Mouse (Mus musculus): ENCODE results near the gene Nptx1. TPM values are rescaled to one million over a fixed set of nuclear protein-coding genes. Genes with fewer than 3 reads are reported as not detected.

Nptx1 gene
- polyA plus RNA-seq, 1 experiment: 9.3 TPM

GRCm38 (mm10) chr11:119521920-119522710 is 25.4 kb downstream of the Nptx1 start:
- Histone ChIP-seq H3K27me3 (ENCODE audit: control insufficient read depth, insufficient read depth, insufficient read length) (no peaks in the 10 kb centered on the region), H3K79me2 (ENCODE audit: control insufficient read depth, insufficient read depth) (no peaks in the 10 kb centered on the region), H3K4me3 (no peak overlapping the region), H3K36me3 (ENCODE audit: control insufficient read depth, insufficient read depth) (no peaks in the 10 kb centered on the region), H3ac (ENCODE audit: control insufficient read depth, insufficient read length) (no peak overlapping the region), H3K4me2 (ENCODE audit: low read depth) (no peak overlapping the region)
- TF ChIP-seq MYOD1 (IDR thresholded peaks at IDR 0.05; ENCODE audit: control insufficient read depth in 1 of 3, insufficient read length in 2 of 3, low read depth in 2 of 3) (no peak), POLR2A (IDR thresholded peaks at IDR 0.05; ENCODE audit: insufficient read length, low read depth) (no peak), CEBPB (IDR thresholded peaks at IDR 0.05; ENCODE audit: insufficient read depth, poor library complexity, severe bottlenecking) (no peak), REST (IDR thresholded peaks at IDR 0.05; ENCODE audit: insufficient read depth, insufficient read length) (no peak), E2F4 (IDR thresholded peaks at IDR 0.05; ENCODE audit: insufficient read depth) (no peak), USF1 (IDR thresholded peaks at IDR 0.05; ENCODE audit: low read depth) (no peak), SRF (IDR thresholded peaks at IDR 0.05; ENCODE audit: control insufficient read depth, insufficient read length, low read depth) (no peak), TCF12 (IDR thresholded peaks at IDR 0.05; ENCODE audit: insufficient read depth, poor library complexity, severe bottlenecking) (no peak), MAX (IDR thresholded peaks at IDR 0.05; ENCODE audit: low read depth) (no peak), TCF3 (IDR thresholded peaks at IDR 0.05; ENCODE audit: insufficient read length, low read depth) (no peak)

DNA sequence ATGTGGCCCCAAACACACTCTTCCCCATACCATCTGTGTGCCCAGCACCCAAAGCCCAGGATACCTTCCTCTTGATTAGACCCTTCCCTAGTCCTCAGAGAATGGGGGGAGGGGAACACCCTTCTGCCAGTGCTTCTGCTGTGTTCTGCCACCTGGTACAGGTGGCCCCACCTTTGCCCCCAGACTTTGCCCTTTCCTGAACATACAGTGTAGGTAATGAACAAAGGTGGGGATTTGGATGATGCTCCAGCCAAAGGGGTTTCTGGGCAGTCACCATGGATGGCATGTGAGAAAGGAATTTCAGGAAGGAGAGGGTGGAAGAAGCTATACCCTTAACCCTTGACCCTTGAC is 26.9 kb downstream of the Nptx1 start:
- Histone ChIP-seq H3K4me2 (ENCODE audit: low read depth) (no peak overlapping the region), H3ac (ENCODE audit: control insufficient read depth, insufficient read length) (no peak overlapping the region), H3K27me3 (ENCODE audit: control insufficient read depth, insufficient read depth, insufficient read length) (no peaks in the 10 kb centered on the region), H3K79me2 (ENCODE audit: control insufficient read depth, insufficient read depth) (no peaks in the 10 kb centered on the region), H3K4me3 (no peak overlapping the region), H3K36me3 (ENCODE audit: control insufficient read depth, insufficient read depth) (no peaks in the 10 kb centered on the region)
- TF ChIP-seq TCF3 (IDR thresholded peaks at IDR 0.05; ENCODE audit: insufficient read length, low read depth) (no peak), E2F4 (IDR thresholded peaks at IDR 0.05; ENCODE audit: insufficient read depth) (no peak), SRF (IDR thresholded peaks at IDR 0.05; ENCODE audit: control insufficient read depth, insufficient read length, low read depth) (no peak), REST (IDR thresholded peaks at IDR 0.05; ENCODE audit: insufficient read depth, insufficient read length) (no peak), TCF12 (IDR thresholded peaks at IDR 0.05; ENCODE audit: insufficient read depth, poor library complexity, severe bottlenecking) (no peak), POLR2AphosphoS2 (IDR thresholded peaks at IDR 0.05; ENCODE audit: insufficient read length, low read depth) (no peak), USF1 (IDR thresholded peaks at IDR 0.05; ENCODE audit: low read depth) (no peak), POLR2A (IDR thresholded peaks at IDR 0.05; ENCODE audit: insufficient read length, low read depth) (no peak), MYOG (IDR thresholded peaks at IDR 0.05; ENCODE audit: control insufficient read depth in 1 of 3, insufficient read depth in 1 of 3, insufficient read length in 2 of 3, low read depth in 2 of 3) (no peak), MYOD1 (IDR thresholded peaks at IDR 0.05; ENCODE audit: control insufficient read depth in 1 of 3, insufficient read length in 2 of 3, low read depth in 2 of 3) (no peak), MAX (IDR thresholded peaks at IDR 0.05; ENCODE audit: low read depth) (no peak), CEBPB (IDR thresholded peaks at IDR 0.05; ENCODE audit: insufficient read depth, poor library complexity, severe bottlenecking) (no peak)

DNA sequence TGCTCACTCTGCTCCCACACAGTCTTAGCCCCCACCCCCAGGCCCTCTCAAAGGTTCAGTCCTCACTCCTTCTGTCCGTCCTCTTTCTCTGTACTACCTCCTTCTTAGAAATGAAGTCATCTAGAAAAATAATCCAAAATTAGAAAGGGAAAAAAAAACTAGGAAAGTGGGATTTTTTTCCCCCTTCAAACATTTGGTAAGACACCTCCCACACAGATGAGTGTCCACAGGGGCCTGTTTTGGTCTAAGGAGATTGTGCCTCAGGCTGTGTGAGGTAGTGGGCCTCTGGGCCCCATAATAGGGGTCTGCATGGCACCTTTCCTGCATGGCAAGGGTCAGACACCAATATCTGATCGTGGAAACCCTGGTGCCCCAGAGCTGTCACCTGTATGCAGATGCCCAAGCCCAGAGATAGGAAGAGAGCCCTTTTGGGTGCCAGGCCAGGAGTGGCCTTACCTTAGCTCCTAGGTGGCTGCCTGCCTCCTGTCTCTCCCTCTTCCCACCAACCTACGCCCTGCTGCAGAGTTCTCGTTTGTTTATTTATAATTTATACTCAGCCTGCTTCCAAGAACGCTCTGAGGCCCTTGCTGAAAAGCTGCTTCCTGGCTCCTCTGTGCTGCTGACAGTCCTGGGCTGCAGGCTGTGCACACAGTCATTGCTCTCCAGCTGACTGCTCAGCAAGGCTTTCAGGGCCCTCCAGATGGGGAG is 27.4 kb downstream of the Nptx1 start:
- TF ChIP-seq MYOD1 (IDR thresholded peaks at IDR 0.05; ENCODE audit: control insufficient read depth in 1 of 3, insufficient read length in 2 of 3, low read depth in 2 of 3): no peak
- no peak for TF ChIP-seq CEBPB (IDR thresholded peaks at IDR 0.05; ENCODE audit: insufficient read depth, poor library complexity, severe bottlenecking)
- TF ChIP-seq POLR2A (IDR thresholded peaks at IDR 0.05; ENCODE audit: insufficient read length, low read depth): no peak
- TF ChIP-seq POLR2AphosphoS2 (IDR thresholded peaks at IDR 0.05; ENCODE audit: insufficient read length, low read depth): no peak
- no peak for TF ChIP-seq TCF12 (IDR thresholded peaks at IDR 0.05; ENCODE audit: insufficient read depth, poor library complexity, severe bottlenecking)
- no peak for TF ChIP-seq TCF3 (IDR thresholded peaks at IDR 0.05; ENCODE audit: insufficient read length, low read depth)
- TF ChIP-seq SRF (IDR thresholded peaks at IDR 0.05; ENCODE audit: control insufficient read depth, insufficient read length, low read depth): no peak
- TF ChIP-seq REST (IDR thresholded peaks at IDR 0.05; ENCODE audit: insufficient read depth, insufficient read length): no peak
- TF ChIP-seq MYOG (IDR thresholded peaks at IDR 0.05; ENCODE audit: control insufficient read depth in 1 of 3, insufficient read depth in 1 of 3, insufficient read length in 2 of 3, low read depth in 2 of 3): no peak
- TF ChIP-seq MAX (IDR thresholded peaks at IDR 0.05; ENCODE audit: low read depth): no peak
- H3K36me3 ChIP-seq (ENCODE audit: control insufficient read depth, insufficient read depth): no peaks in the 10 kb centered on the region
- H3K4me2 ChIP-seq (ENCODE audit: low read depth): no peak overlapping the region
- H3ac ChIP-seq (ENCODE audit: control insufficient read depth, insufficient read length): no peak overlapping the region
- H3K79me2 ChIP-seq (ENCODE audit: control insufficient read depth, insufficient read depth): no peaks in the 10 kb centered on the region
- H3K4me3 ChIP-seq: no peak overlapping the region
- H3K27me3 ChIP-seq (ENCODE audit: control insufficient read depth, insufficient read depth, insufficient read length): no peaks in the 10 kb centered on the region

GRCm38 (mm10) chr11:119519387-119519786 is 28.2 kb downstream of the Nptx1 start:
- Histone ChIP-seq H3K79me2 (ENCODE audit: control insufficient read depth, insufficient read depth) (no peaks in the 10 kb centered on the region), H3K4me2 (ENCODE audit: low read depth) (no peak overlapping the region), H3ac (ENCODE audit: control insufficient read depth, insufficient read length) (no peak overlapping the region), H3K4me3 (no peak overlapping the region), H3K27me3 (ENCODE audit: control insufficient read depth, insufficient read depth, insufficient read length) (no peaks in the 10 kb centered on the region), H3K36me3 (ENCODE audit: control insufficient read depth, insufficient read depth) (no peaks in the 10 kb centered on the region)
- TF ChIP-seq SRF (IDR thresholded peaks at IDR 0.05; ENCODE audit: control insufficient read depth, insufficient read length, low read depth) (no peak), REST (IDR thresholded peaks at IDR 0.05; ENCODE audit: insufficient read depth, insufficient read length) (no peak), MAX (IDR thresholded peaks at IDR 0.05; ENCODE audit: low read depth) (no peak), MYOD1 (IDR thresholded peaks at IDR 0.05; ENCODE audit: control insufficient read depth in 1 of 3, insufficient read length in 2 of 3, low read depth in 2 of 3) (no peak), MYOG (IDR thresholded peaks at IDR 0.05; ENCODE audit: control insufficient read depth in 1 of 3, insufficient read depth in 1 of 3, insufficient read length in 2 of 3, low read depth in 2 of 3) (no peak), POLR2A (IDR thresholded peaks at IDR 0.05; ENCODE audit: insufficient read length, low read depth) (no peak), CEBPB (IDR thresholded peaks at IDR 0.05; ENCODE audit: insufficient read depth, poor library complexity, severe bottlenecking) (no peak), USF1 (IDR thresholded peaks at IDR 0.05; ENCODE audit: low read depth) (no peak), E2F4 (IDR thresholded peaks at IDR 0.05; ENCODE audit: insufficient read depth) (no peak), TCF12 (IDR thresholded peaks at IDR 0.05; ENCODE audit: insufficient read depth, poor library complexity, severe bottlenecking) (no peak)

Measured in myocyte (in vitro differentiated cells).